Mouse (Mus musculus) pancreas, adult 10 weeks (tissue): ENCODE measurements around the gene Pcmt1. TPM values are rescaled to one million over a fixed set of nuclear protein-coding genes. Genes with fewer than 3 reads are reported as not detected.

Source experiments
- polyA plus RNA-seq: library from polyadenylated mRNA; stranded (reverse); fragments of 350-450 nt; fragmentation: Illumina TruSeq; extraction: RNeasy Lipid Tissue Mini Kit (QIAGEN cat#74804); gene quantifications from one replicate; pipeline ENCODE4 v1.2.3, GENCODE M21; 2015; ENCODE audit warnings: low read depth, low replicate concordance; ENCODE audit not compliant: insufficient read depth

Gene Pcmt1
- polyA plus RNA-seq = 8.4 TPM

GRCm38 (mm10) chr10:7680731-7681301 lies at the start of gene Pcmt1, which contains the start of gene Lats1:
Gene Pcmt1 (minus strand): TSS chr10:7681136.
Gene Lats1 (plus strand): TSS chr10:7681214.

GRCm38 (mm10) chr10:7725751-7726500 lies 45.0 kb upstream of the Pcmt1 start, which contains the start of gene Katna1:
Gene Katna1 (plus strand): TSS chr10:7726000.

GRCm38 (mm10) chr10:7667342-7667802 lies 13.6 kb downstream of the Pcmt1 start, which contains the start of gene Nup43:
Gene Nup43 (plus strand): TSS chr10:7667503.

GRCm38 (mm10) chr10:7589592-7590233 lies 91.2 kb downstream of the Pcmt1 start, which contains the start of gene Lrp11:
Gene Lrp11 (plus strand): TSS chr10:7589800.

Other genes starting within 250 kb of the Pcmt1 start
- gene Ulbp1, start 207.5 kb downstream of the Pcmt1 start, polyA plus RNA-seq = 0.35 TPM
- 5.4 TPM for gene Lrp11, start 91.3 kb downstream of the Pcmt1 start, polyA plus RNA-seq
- 2.4 TPM for gene Nup43, start 13.6 kb downstream of the Pcmt1 start, polyA plus RNA-seq
- 5.3 TPM for gene Lats1, start 78 bp upstream of the Pcmt1 start, polyA plus RNA-seq
- gene Katna1, start 44.9 kb upstream of the Pcmt1 start, polyA plus RNA-seq = 10.8 TPM
- 27.4 TPM for gene Ginm1, start 111.7 kb upstream of the Pcmt1 start, polyA plus RNA-seq
- 7.4 TPM for gene Ppil4, start 111.8 kb upstream of the Pcmt1 start, polyA plus RNA-seq
- gene Zc3h12d, start 151.3 kb upstream of the Pcmt1 start, polyA plus RNA-seq = not detected